Mouse (Mus musculus) midbrain, embryonic 15.5 days (tissue): ENCODE measurements around the gene Ssbp2. TPM values are rescaled to one million over a fixed set of nuclear protein-coding genes. Genes with fewer than 3 reads are reported as not detected.

Experiments
- ATAC-seq: fragments of 200-750 bp; cut with Nextera tagmentation; replicated peaks from 2 replicates; pipeline ENCODE4 v1.8.0; 2017; ENCODE audit warnings: moderate TSS enrichment
- H3K27ac ChIP-seq: fragments of 300-500 bp; sonication (generic); 2 replicates; pipeline ENCODE4 v1.5.1; 2015; ENCODE audit warnings: mild to moderate bottlenecking, inconsistent platforms
- H3K27me3 ChIP-seq: fragments of 300-500 bp; sonication (generic); replicated peaks from 2 replicates; pipeline ENCODE4 v1.6.1; 2015; ENCODE audit warnings: inconsistent platforms
- H3K36me3 ChIP-seq: fragments of 300-500 bp; sonication (generic); replicated peaks from 2 replicates; pipeline ENCODE4 v1.6.1; 2015; ENCODE audit warnings: inconsistent platforms
- H3K4me1 ChIP-seq: fragments of 300-500 bp; sonication (generic); 2 replicates; pipeline ENCODE4 v1.6.1; 2015; ENCODE audit warnings: inconsistent platforms
- H3K4me2 ChIP-seq: fragments of 300-500 bp; sonication (generic); 2 replicates; pipeline ENCODE4 v1.6.1; 2015; ENCODE audit warnings: inconsistent platforms, mild to moderate bottlenecking, moderate library complexity
- H3K4me3 ChIP-seq: fragments of 300-500 bp; sonication (generic); 2 replicates; pipeline ENCODE4 v1.5.1; 2015; ENCODE audit warnings: mild to moderate bottlenecking, inconsistent platforms
- H3K9ac ChIP-seq: fragments of 300-500 bp; sonication (generic); 2 replicates; pipeline ENCODE4 v1.6.1; 2015; ENCODE audit warnings: mild to moderate bottlenecking, inconsistent platforms
- H3K9me3 ChIP-seq: fragments of 300-500 bp; sonication (generic); 2 replicates; pipeline ENCODE4 v1.6.1; 2016; ENCODE audit warnings: inconsistent platforms
- WGBS: fragments of 180-500 bp; shearing (Covaris S2); methylation state at CpG from one replicate; pipeline ENCODE4 v1.1.7; 2015; ENCODE audit warnings: mixed read lengths; 5-methylcytosine and 5-hydroxymethylcytosine counted together
- polyA plus RNA-seq: library from polyadenylated mRNA; unstranded; fragments of >200 nt; fragmentation: Nextera tagmentation; extraction: Ambion mirVana; gene quantifications from 2 replicates; pipeline ENCODE4 v1.2.1, GENCODE M21; 2015

Gene Ssbp2
- polyA plus RNA-seq, 1 experiment from 2014 or later: 280 TPM

- H3K4me1 ChIP-seq: no peaks in the 10 kb centered on the region
- no peak for ATAC-seq
- WGBS: 61% methylated on average over 6 of the region's 6 CpGs
- H3K9ac ChIP-seq: no peak overlapping the region
- H3K4me3 ChIP-seq: no peak overlapping the region
- no peaks in the 10 kb centered on the region for H3K9me3 ChIP-seq
- H3K27me3 ChIP-seq: no peaks in the 10 kb centered on the region
- no peak overlapping the region for H3K27ac ChIP-seq
- H3K36me3 ChIP-seq: no peaks in the 10 kb centered on the region
- H3K4me2 ChIP-seq: no peak overlapping the region
Measured at GRCm38 (mm10) chr13:91564047-91564446, 104.0 kb downstream of the Ssbp2 start.

- no peak overlapping the region for H3K9ac ChIP-seq
- H3K36me3 ChIP-seq: no peaks in the 10 kb centered on the region
- no peak overlapping the region for H3K4me3 ChIP-seq
- H3K4me1 ChIP-seq: no peaks in the 10 kb centered on the region
- WGBS: 67% methylated on average over 6 of the region's 6 CpGs
- no peak overlapping the region for H3K27ac ChIP-seq
- H3K27me3 ChIP-seq: no peaks in the 10 kb centered on the region
- no peak for ATAC-seq
- H3K4me2 ChIP-seq: no peak overlapping the region
- H3K9me3 ChIP-seq: no peaks in the 10 kb centered on the region
Measured at GRCm38 (mm10) chr13:91564755-91565154, 104.7 kb downstream of the Ssbp2 start.

- Histone ChIP-seq H3K4me1 (no peaks in the 10 kb centered on the region), H3K27ac (no peak overlapping the region), H3K9me3 (no peaks in the 10 kb centered on the region), H3K27me3 (no peaks in the 10 kb centered on the region), H3K4me2 (no peak overlapping the region), H3K9ac (no peak overlapping the region), H3K4me3 (no peak overlapping the region), H3K36me3 (no peaks in the 10 kb centered on the region)
- ATAC-seq: no peak
Measured at GRCm38 (mm10) chr13:91581504-91581903, 121.4 kb downstream of the Ssbp2 start.

GRCm38 (mm10) chr13:91582212-91582611 is 122.1 kb downstream of the Ssbp2 start:
- no peak overlapping the region for H3K4me2 ChIP-seq
- H3K4me3 ChIP-seq: no peak overlapping the region
- H3K4me1 ChIP-seq: no peaks in the 10 kb centered on the region
- H3K36me3 ChIP-seq: no peaks in the 10 kb centered on the region
- H3K27ac ChIP-seq: no peak overlapping the region
- no peak for ATAC-seq
- no peaks in the 10 kb centered on the region for H3K27me3 ChIP-seq
- H3K9ac ChIP-seq: no peak overlapping the region
- no peaks in the 10 kb centered on the region for H3K9me3 ChIP-seq

GRCm38 (mm10) chr13:91586368-91586767 is 126.3 kb downstream of the Ssbp2 start:
- Histone ChIP-seq H3K36me3 (no peaks in the 10 kb centered on the region), H3K9ac (no peak overlapping the region), H3K4me3 (no peak overlapping the region), H3K4me1 (no peaks in the 10 kb centered on the region), H3K4me2 (no peak overlapping the region), H3K27ac (no peak overlapping the region), H3K27me3 (no peaks in the 10 kb centered on the region), H3K9me3 (no peaks in the 10 kb centered on the region)
- no peak for ATAC-seq
- 76% methylated on average over 5 of the region's 5 CpGs for WGBS

- 14% methylated on average over 2 of the region's 2 CpGs for WGBS
- Histone ChIP-seq H3K4me2 (no peak overlapping the region), H3K27ac (no peak overlapping the region), H3K4me3 (no peak overlapping the region), H3K27me3 (no peaks in the 10 kb centered on the region), H3K4me1 (no peaks in the 10 kb centered on the region), H3K9ac (no peak overlapping the region), H3K9me3 (no peaks in the 10 kb centered on the region), H3K36me3 (no peaks in the 10 kb centered on the region)
- no peak for ATAC-seq
Measured at GRCm38 (mm10) chr13:91588475-91588874, 128.4 kb downstream of the Ssbp2 start.

GRCm38 (mm10) chr13:91591863-91592262 is 131.8 kb downstream of the Ssbp2 start:
- Histone ChIP-seq H3K4me3 (no peak overlapping the region), H3K27ac (no peak overlapping the region), H3K36me3 (no peaks in the 10 kb centered on the region), H3K4me2 (no peak overlapping the region), H3K9ac (no peak overlapping the region), H3K9me3 (no peaks in the 10 kb centered on the region), H3K27me3 (no peaks in the 10 kb centered on the region), H3K4me1 (no peaks in the 10 kb centered on the region)
- WGBS: 58% methylated on average over 4 of the region's 4 CpGs
- ATAC-seq: 0 out of 2 replicates have a peak, but pooled peaks have one; percentile 22

- no peak overlapping the region for H3K4me3 ChIP-seq
- no peaks in the 10 kb centered on the region for H3K27me3 ChIP-seq
- H3K4me1 ChIP-seq: no peaks in the 10 kb centered on the region
- H3K27ac ChIP-seq: no peak overlapping the region
- no peaks in the 10 kb centered on the region for H3K9me3 ChIP-seq
- ATAC-seq: no peak
- H3K4me2 ChIP-seq: no peak overlapping the region
- 71% methylated on average over 1 of the region's 1 CpGs for WGBS
- H3K36me3 ChIP-seq: no peaks in the 10 kb centered on the region
- H3K9ac ChIP-seq: no peak overlapping the region
Measured at GRCm38 (mm10) chr13:91595284-91595683, 135.2 kb downstream of the Ssbp2 start.

- no peak overlapping the region for H3K4me3 ChIP-seq
- H3K9me3 ChIP-seq: no peaks in the 10 kb centered on the region
- no peak overlapping the region for H3K9ac ChIP-seq
- WGBS: 91% methylated on average over 3 of the region's 3 CpGs
- H3K27me3 ChIP-seq: no peaks in the 10 kb centered on the region
- no peak overlapping the region for H3K27ac ChIP-seq
- no peak for ATAC-seq
- H3K4me2 ChIP-seq: no peak overlapping the region
- H3K36me3 ChIP-seq: no peaks in the 10 kb centered on the region
- no peaks in the 10 kb centered on the region for H3K4me1 ChIP-seq
Measured at GRCm38 (mm10) chr13:91599594-91599993, 139.5 kb downstream of the Ssbp2 start.

- no peak overlapping the region for H3K9ac ChIP-seq
- ATAC-seq: peak; percentile 41
- no peak overlapping the region for H3K4me2 ChIP-seq
- H3K9me3 ChIP-seq: no peaks in the 10 kb centered on the region
- H3K36me3 ChIP-seq: no peaks in the 10 kb centered on the region
- H3K4me3 ChIP-seq: no peak overlapping the region
- WGBS: 62% methylated on average over 7 of the region's 7 CpGs
- no peak overlapping the region for H3K27ac ChIP-seq
- H3K27me3 ChIP-seq: no peaks in the 10 kb centered on the region
- no peaks in the 10 kb centered on the region for H3K4me1 ChIP-seq
Measured at GRCm38 (mm10) chr13:91605043-91605840, 145.2 kb downstream of the Ssbp2 start.

GRCm38 (mm10) chr13:91610601-91611000 is 150.5 kb downstream of the Ssbp2 start:
- no peak for ATAC-seq
- Histone ChIP-seq H3K4me1 (no peaks in the 10 kb centered on the region), H3K9me3 (no peaks in the 10 kb centered on the region), H3K4me2 (no peak overlapping the region), H3K9ac (no peak overlapping the region), H3K4me3 (no peak overlapping the region), H3K27ac (no peak overlapping the region), H3K36me3 (no peaks in the 10 kb centered on the region), H3K27me3 (no peaks in the 10 kb centered on the region)
- WGBS: 76% methylated on average over 4 of the region's 4 CpGs

- no peaks in the 10 kb centered on the region for H3K36me3 ChIP-seq
- ATAC-seq: no peak
- H3K4me2 ChIP-seq: no peak overlapping the region
- no peak overlapping the region for H3K4me3 ChIP-seq
- no peak overlapping the region for H3K9ac ChIP-seq
- no peaks in the 10 kb centered on the region for H3K27me3 ChIP-seq
- H3K4me1 ChIP-seq: no peaks in the 10 kb centered on the region
- WGBS: 84% methylated on average over 3 of the region's 3 CpGs
- no peak overlapping the region for H3K27ac ChIP-seq
- no peaks in the 10 kb centered on the region for H3K9me3 ChIP-seq
Measured at GRCm38 (mm10) chr13:91611909-91612308, 151.8 kb downstream of the Ssbp2 start.

GRCm38 (mm10) chr13:91612578-91612977 is 152.5 kb downstream of the Ssbp2 start:
- ATAC-seq: no peak
- H3K9me3 ChIP-seq: no peaks in the 10 kb centered on the region
- H3K4me2 ChIP-seq: no peak overlapping the region
- H3K4me3 ChIP-seq: no peak overlapping the region
- no peaks in the 10 kb centered on the region for H3K4me1 ChIP-seq
- 94% methylated on average over 4 of the region's 4 CpGs for WGBS
- H3K27me3 ChIP-seq: no peaks in the 10 kb centered on the region
- no peaks in the 10 kb centered on the region for H3K36me3 ChIP-seq
- no peak overlapping the region for H3K27ac ChIP-seq
- H3K9ac ChIP-seq: no peak overlapping the region
